Mouse (Mus musculus) spleen, postnatal 36 days (tissue): ENCODE measurements around the gene Clk3.

Source experiments
- DNase-seq, 2 experiments: peaks; one replicate each; pipeline ENCODE4 v3.0.0; 2022; ENCODE audit warnings: low spot score in 2 of 2, mixed read lengths in 1 of 2

Gene Clk3

GRCm38 (mm10) chr9:57765364-57766351 is at the start of gene Clk3:
Clk3 (minus strand) TSS chr9:57765860.
- peak; percentile 53 to 74 for DNase-seq

- DNase-seq, result no peak
Measured at GRCm38 (mm10) chr9:57814866-57815265, 49.2 kb upstream of the Clk3 start.

- DNase-seq, result peak; percentile 52 to 55
Measured at GRCm38 (mm10) chr9:57814014-57814413, 48.4 kb upstream of the Clk3 start.

GRCm38 (mm10) chr9:57811793-57812733 is 46.4 kb upstream of the Clk3 start:
- no peak for DNase-seq

GRCm38 (mm10) chr9:57810691-57811090 is 45.0 kb upstream of the Clk3 start:
- no peak for DNase-seq

GRCm38 (mm10) chr9:57808771-57809310 is 43.2 kb upstream of the Clk3 start:
- no peak for DNase-seq

GRCm38 (mm10) chr9:57807174-57807651 is 41.6 kb upstream of the Clk3 start:
- no peak for DNase-seq

- peak in 1 of 2 experiments; percentile 15 for DNase-seq
Measured at GRCm38 (mm10) chr9:57806066-57806481, 40.4 kb upstream of the Clk3 start.

GRCm38 (mm10) chr9:57805087-57805737 is 39.6 kb upstream of the Clk3 start:
- DNase-seq, result no peak

GRCm38 (mm10) chr9:57803839-57804238 is 38.2 kb upstream of the Clk3 start:
- no peak for DNase-seq

GRCm38 (mm10) chr9:57803047-57803446 is 37.4 kb upstream of the Clk3 start:
- DNase-seq, result no peak

- DNase-seq, result peak; percentile 42 to 48
Measured at GRCm38 (mm10) chr9:57800325-57800975, 34.8 kb upstream of the Clk3 start.

GRCm38 (mm10) chr9:57798725-57799253 is 33.1 kb upstream of the Clk3 start:
- no peak for DNase-seq

- DNase-seq, result no peak
Measured at GRCm38 (mm10) chr9:57797456-57797855, 31.8 kb upstream of the Clk3 start.

GRCm38 (mm10) chr9:57789733-57790132 is 24.1 kb upstream of the Clk3 start:
- peak; percentile 34 to 40 for DNase-seq

- DNase-seq, result no peak
Measured at GRCm38 (mm10) chr9:57782656-57783055, 17.0 kb upstream of the Clk3 start.

GRCm38 (mm10) chr9:57775736-57776135 is 10.1 kb upstream of the Clk3 start:
- DNase-seq, result no peak

GRCm38 (mm10) chr9:57775026-57775425 is 9.4 kb upstream of the Clk3 start:
- DNase-seq, result no peak

- no peak for DNase-seq
Measured at GRCm38 (mm10) chr9:57774168-57774567, 8.5 kb upstream of the Clk3 start.

GRCm38 (mm10) chr9:57773754-57774153 is 8.1 kb upstream of the Clk3 start:
- DNase-seq, result no peak
